Mouse (Mus musculus) kidney, adult 2 months (tissue): ENCODE measurements at regions not wholly inside any gene's neighbourhood (a gene's known extent, or its start where the extent isn't known, plus 50 kb on each side); places are given as distances from the start of the nearest gene placed in this dataset.

Experiments used
- CTCF ChIP-seq: fragments of 200-500 bp; conservative IDR thresholded peaks from 2 replicates; pipeline ENCODE4 v1.5.1; 2011; ENCODE audit warnings: low read depth, mild to moderate bottlenecking, control low read depth, low read length, moderate library complexity, mixed read lengths; ENCODE audit not compliant: insufficient read depth, insufficient read length
- POLR2A ChIP-seq: fragments of 200-500 bp; IDR thresholded peaks from one replicate; pipeline ENCODE4 v1.6.1; 2011; ENCODE audit warnings: low read depth, low read length, control low read depth

- TF ChIP-seq CTCF (no peak), POLR2A (no peak)
Measured at GRCm38 (mm10) chr14:76197357-76197756, 86.7 kb downstream of the Nufip1 start.
